Mouse (Mus musculus): Measurements from ENCODE around the gene Atcay.
A peak's percentile ranks its signal among the peaks of the same experiment; 100 is the strongest.
"Not testable (repeated sequence)": the region's sequence is repeated elsewhere in the genome, so short reads cannot be mapped to it uniquely, and the experiment has no call there.

Atcay gene

DNA sequence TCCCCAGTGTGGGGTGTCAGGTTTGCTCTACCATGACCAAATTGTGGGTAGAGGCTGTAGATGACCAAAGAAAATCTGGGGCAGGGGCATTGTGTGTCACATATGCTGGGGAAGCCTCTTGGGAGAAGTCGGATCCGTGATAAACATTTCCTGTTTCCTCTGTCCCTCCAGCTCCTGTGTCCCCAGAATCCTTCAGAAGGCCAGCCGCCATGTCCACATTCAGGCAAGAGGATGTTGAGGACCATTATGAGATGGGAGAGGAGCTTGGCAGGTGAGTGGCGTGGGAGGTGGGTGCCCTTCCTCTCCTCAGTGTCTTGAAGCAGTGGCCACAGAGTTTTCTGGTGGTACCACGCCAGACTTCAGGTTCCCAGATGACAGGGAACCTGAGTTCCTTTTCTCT lies 46.8 kb downstream of the Atcay start, which contains the start of gene 4930442H23Rik:
TSS of gene 4930442H23Rik (minus strand) at position 45 of the 400 bp plus-strand sequence.
- Histone ChIP-seq H3K27me3 (ENCODE audit: insufficient read depth, low read length) (no peaks in the 10 kb centered on the region), H3K9me3 (ENCODE audit: low read length) (no peaks in the 10 kb centered on the region), H3K4me3 (replicated peaks; ENCODE audit: low read length) (peak within 1 kb of the TSS; percentile 86), H3K4me1 (replicated peaks; ENCODE audit: low read depth, low read length) (peaks cover 74% of the 10 kb centered on the region), H3K36me3 (ENCODE audit: insufficient read depth, low read length) (peaks cover 83% of the 10 kb centered on the region)
- TF ChIP-seq CTCF (conservative IDR thresholded peaks at IDR 0.05; ENCODE audit: low read length), result no peak
- no peak for TF ChIP-seq POU5F1 (IDR thresholded peaks at IDR 0.05; ENCODE audit: borderline replicate concordance, low read length)
- TF ChIP-seq NANOG (IDR thresholded peaks at IDR 0.05; ENCODE audit: borderline replicate concordance, low read length), result no peak

GRCm38 (mm10) chr10:81182336-81183333 lies 48.0 kb downstream of the Atcay start, which contains the start of gene Dapk3:
Dapk3 (plus strand) TSS chr10:81183005.
- H3K27me3 ChIP-seq (ENCODE audit: insufficient read depth, low read length), result no peaks in the 10 kb centered on the region
- TF ChIP-seq CTCF (conservative IDR thresholded peaks at IDR 0.05; ENCODE audit: low read length) (no peak), POU5F1 (IDR thresholded peaks at IDR 0.05; ENCODE audit: borderline replicate concordance, low read length) (no peak), NANOG (IDR thresholded peaks at IDR 0.05; ENCODE audit: borderline replicate concordance, low read length) (no peak)
- H3K4me3 ChIP-seq (replicated peaks; ENCODE audit: low read length), result peak within 1 kb of the TSS; percentile 86
- H3K36me3 ChIP-seq (ENCODE audit: insufficient read depth, low read length), result peaks cover 85% of the 10 kb centered on the region
- H3K9me3 ChIP-seq (ENCODE audit: low read length), result no peaks in the 10 kb centered on the region
- peaks cover 76% of the 10 kb centered on the region for H3K4me1 ChIP-seq (replicated peaks; ENCODE audit: low read depth, low read length)

DNA sequence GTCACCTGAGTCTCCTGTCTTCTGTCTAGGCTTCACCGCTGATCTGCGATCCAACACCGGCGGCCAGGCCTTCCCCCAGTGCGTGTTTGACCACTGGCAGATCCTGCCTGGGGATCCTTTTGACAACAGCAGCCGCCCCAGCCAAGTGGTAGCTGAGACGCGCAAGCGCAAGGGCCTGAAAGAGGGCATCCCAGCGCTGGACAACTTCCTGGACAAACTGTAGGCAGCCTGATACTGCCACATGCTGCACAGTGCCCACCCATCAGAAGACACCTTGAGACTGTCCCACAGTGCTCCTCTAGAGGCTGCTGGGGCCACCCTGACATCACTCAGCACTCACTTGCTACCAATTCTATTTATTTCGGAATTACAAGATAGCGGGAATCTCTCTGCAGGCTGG lies 48.8 kb downstream of the Atcay start:
- not testable (repeated sequence) for H3K4me3 ChIP-seq (replicated peaks; ENCODE audit: low read length); H3K27me3 ChIP-seq (ENCODE audit: insufficient read depth, low read length); H3K9me3 ChIP-seq (ENCODE audit: low read length)
- H3K36me3 ChIP-seq (ENCODE audit: insufficient read depth, low read length), result peaks cover 85% of the 10 kb centered on the region
- H3K4me1 ChIP-seq (replicated peaks; ENCODE audit: low read depth, low read length), result peaks cover 71% of the 10 kb centered on the region

- TF ChIP-seq POU5F1 (IDR thresholded peaks at IDR 0.05; ENCODE audit: borderline replicate concordance, low read length) (no peak), CTCF (conservative IDR thresholded peaks at IDR 0.05; ENCODE audit: low read length) (no peak), NANOG (IDR thresholded peaks at IDR 0.05; ENCODE audit: borderline replicate concordance, low read length) (no peak)
- H3K27me3 ChIP-seq (ENCODE audit: insufficient read depth, low read length), result no peaks in the 10 kb centered on the region
Measured at GRCm38 (mm10) chr10:81180946-81181345, 49.7 kb downstream of the Atcay start.

GRCm38 (mm10) chr10:81179451-81180342 lies 50.9 kb downstream of the Atcay start:
- Histone ChIP-seq H3K4me1 (replicated peaks; ENCODE audit: low read depth, low read length) (peaks cover 71% of the 10 kb centered on the region), H3K27me3 (ENCODE audit: insufficient read depth, low read length) (no peaks in the 10 kb centered on the region), H3K36me3 (ENCODE audit: insufficient read depth, low read length) (peaks cover 70% of the 10 kb centered on the region), H3K9me3 (ENCODE audit: low read length) (no peaks in the 10 kb centered on the region), H3K4me3 (replicated peaks; ENCODE audit: low read length) (peak overlapping the region; percentile 99)
- TF ChIP-seq NANOG (IDR thresholded peaks at IDR 0.05; ENCODE audit: borderline replicate concordance, low read length) (no peak), POU5F1 (IDR thresholded peaks at IDR 0.05; ENCODE audit: borderline replicate concordance, low read length) (no peak), CTCF (conservative IDR thresholded peaks at IDR 0.05; ENCODE audit: low read length) (peak; percentile 31)

More at GRCm38 (mm10) chr10:81180946-81181345, 49.7 kb downstream of the Atcay start:
- H3K4me3 ChIP-seq (replicated peaks; ENCODE audit: low read length), result peak overlapping the region; percentile 99
- no peaks in the 10 kb centered on the region for H3K9me3 ChIP-seq (ENCODE audit: low read length)
- peaks cover 81% of the 10 kb centered on the region for H3K36me3 ChIP-seq (ENCODE audit: insufficient read depth, low read length)
- peaks cover 71% of the 10 kb centered on the region for H3K4me1 ChIP-seq (replicated peaks; ENCODE audit: low read depth, low read length)

GRCm38 (mm10) chr10:81178927-81179326 lies 51.7 kb downstream of the Atcay start:
- no peak for TF ChIP-seq CTCF (conservative IDR thresholded peaks at IDR 0.05; ENCODE audit: low read length)
- TF ChIP-seq POU5F1 (IDR thresholded peaks at IDR 0.05; ENCODE audit: borderline replicate concordance, low read length), result no peak
- TF ChIP-seq NANOG (IDR thresholded peaks at IDR 0.05; ENCODE audit: borderline replicate concordance, low read length), result no peak
- Histone ChIP-seq H3K36me3 (ENCODE audit: insufficient read depth, low read length) (peaks cover 62% of the 10 kb centered on the region), H3K27me3 (ENCODE audit: insufficient read depth, low read length) (no peaks in the 10 kb centered on the region), H3K9me3 (ENCODE audit: low read length) (no peaks in the 10 kb centered on the region), H3K4me3 (replicated peaks; ENCODE audit: low read length) (peak overlapping the region; percentile 99), H3K4me1 (replicated peaks; ENCODE audit: low read depth, low read length) (peaks cover 71% of the 10 kb centered on the region)

DNA sequence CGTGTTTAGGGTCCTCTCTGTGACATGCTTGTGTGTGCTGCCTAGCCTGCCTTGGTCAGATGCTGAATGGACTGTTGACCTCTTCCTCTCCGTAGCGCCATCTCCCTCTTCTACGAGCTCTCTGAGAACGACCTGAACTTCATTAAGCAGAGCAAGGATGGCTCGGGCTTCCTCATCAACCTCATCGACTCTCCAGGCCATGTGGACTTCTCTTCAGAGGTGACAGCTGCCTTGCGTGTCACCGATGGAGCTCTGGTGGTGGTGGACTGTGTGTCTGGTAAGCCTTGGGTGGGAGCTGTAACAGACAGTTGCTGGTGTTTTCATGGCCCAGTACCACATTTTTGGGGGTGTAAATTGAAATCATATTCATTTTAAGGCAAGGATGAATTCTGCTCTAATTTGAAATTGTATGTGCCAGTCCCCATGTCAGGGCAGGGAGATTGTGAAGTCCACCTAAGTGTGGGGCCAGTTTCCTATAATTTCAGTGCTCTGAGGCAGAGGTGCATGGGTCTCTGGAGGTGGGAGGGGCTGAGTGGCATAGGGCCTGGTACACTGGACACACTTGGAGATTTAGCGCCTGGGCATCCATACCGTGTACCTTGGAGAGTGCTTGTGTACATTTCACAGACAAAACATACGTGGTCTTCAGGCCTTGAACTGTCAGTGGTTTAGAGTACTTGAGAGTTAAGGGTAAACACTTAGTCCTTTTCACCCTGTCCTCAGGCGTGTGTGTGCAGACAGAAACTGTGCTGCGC lies 52.5 kb downstream of the Atcay start:
- no peaks in the 10 kb centered on the region for H3K9me3 ChIP-seq (ENCODE audit: low read length)
- H3K36me3 ChIP-seq (ENCODE audit: insufficient read depth, low read length), result peaks cover 59% of the 10 kb centered on the region
- H3K27me3 ChIP-seq (ENCODE audit: insufficient read depth, low read length), result no peaks in the 10 kb centered on the region
- peak overlapping the region; percentile 99 for H3K4me3 ChIP-seq (replicated peaks; ENCODE audit: low read length)
- peaks cover 73% of the 10 kb centered on the region for H3K4me1 ChIP-seq (replicated peaks; ENCODE audit: low read depth, low read length)
- no peak for TF ChIP-seq CTCF (conservative IDR thresholded peaks at IDR 0.05; ENCODE audit: low read length)
- TF ChIP-seq NANOG (IDR thresholded peaks at IDR 0.05; ENCODE audit: borderline replicate concordance, low read length), result no peak
- TF ChIP-seq POU5F1 (IDR thresholded peaks at IDR 0.05; ENCODE audit: borderline replicate concordance, low read length), result no peak

Data from E14TG2a.4 (cell line).